28 mouse cellular contexts compared by ENCODE assay signal in genomic region chr11:81386185-81386584, GRCm38 (mm10).
"Had no signal": no experiment of that assay in that cellular context is flagged by ENCODE, and none has a peak within 500 bp of the region (broad histone marks: within the 10 kb centered on the region; RNA-seq: fewer than 3 reads in every experiment).

No protein-coding gene starts in this region.

- H3K9me3 ChIP-seq: limb, embryonic 12.5 days; limb, embryonic 13.5 days; limb, embryonic 15.5 days; liver, embryonic 12.5 days; liver, embryonic 13.5 days; liver, embryonic 15.5 days; lung, embryonic 15.5 days; midbrain, embryonic 10.5 days; midbrain, embryonic 12.5 days; midbrain, embryonic 13.5 days; midbrain, embryonic 15.5 days; neural tube, embryonic 12.5 days had no signal

- H3K9ac ChIP-seq: limb, embryonic 12.5 days; limb, embryonic 13.5 days; limb, embryonic 15.5 days; liver, embryonic 12.5 days; liver, embryonic 13.5 days; liver, embryonic 14.5 days; liver, embryonic 15.5 days; liver, postnatal 0 days; lung, embryonic 14.5 days; lung, embryonic 15.5 days; midbrain, embryonic 12.5 days; midbrain, embryonic 13.5 days; midbrain, embryonic 15.5 days; neural tube, embryonic 12.5 days had no signal

- H3K4me2 ChIP-seq: limb, embryonic 12.5 days; limb, embryonic 13.5 days; limb, embryonic 15.5 days; liver, embryonic 11.5 days; liver, embryonic 12.5 days; liver, embryonic 13.5 days; liver, embryonic 15.5 days; lung, embryonic 14.5 days; lung, embryonic 15.5 days; midbrain, embryonic 12.5 days; midbrain, embryonic 13.5 days; midbrain, embryonic 15.5 days; neural tube, embryonic 12.5 days had no signal

- ATAC-seq: liver, embryonic 12.5 days; liver, postnatal 0 days; midbrain, embryonic 13.5 days; midbrain, embryonic 15.5 days had no signal

- H3K27ac ChIP-seq: left cerebral cortex, adult 2 months; limb, embryonic 13.5 days; limb, embryonic 15.5 days; liver, embryonic 12.5 days; liver, embryonic 13.5 days; liver, embryonic 14.5 days; liver, embryonic 15.5 days; lung, embryonic 15.5 days; macrophage; midbrain, embryonic 10.5 days; midbrain, embryonic 12.5 days; midbrain, embryonic 13.5 days; midbrain, embryonic 15.5 days; neural tube, embryonic 12.5 days had no signal

- H3K36me3 ChIP-seq: limb, embryonic 12.5 days; limb, embryonic 13.5 days; limb, embryonic 15.5 days; liver, embryonic 12.5 days; liver, embryonic 13.5 days; liver, embryonic 15.5 days; lung, embryonic 15.5 days; midbrain, embryonic 10.5 days; midbrain, embryonic 12.5 days; midbrain, embryonic 13.5 days; midbrain, embryonic 15.5 days; neural tube, embryonic 12.5 days had no signal

- H3K27me3 ChIP-seq: limb, embryonic 13.5 days; limb, embryonic 15.5 days; liver, embryonic 12.5 days; liver, embryonic 13.5 days; liver, embryonic 15.5 days; lung, embryonic 15.5 days; megakaryocyte, embryonic 14.5 days; midbrain, embryonic 12.5 days; midbrain, embryonic 13.5 days; midbrain, embryonic 15.5 days; neural tube, embryonic 12.5 days had no signal

- H3K4me3 ChIP-seq: left cerebral cortex, adult 2 months; limb, embryonic 12.5 days; limb, embryonic 13.5 days; limb, embryonic 15.5 days; liver, embryonic 12.5 days; liver, embryonic 13.5 days; liver, embryonic 15.5 days; lung, embryonic 15.5 days; megakaryocyte, embryonic 14.5 days; midbrain, embryonic 10.5 days; midbrain, embryonic 12.5 days; midbrain, embryonic 13.5 days; midbrain, embryonic 15.5 days; myocyte; neural tube, embryonic 12.5 days had no signal

- H3K4me1 ChIP-seq: limb, embryonic 15.5 days; liver, embryonic 12.5 days; liver, embryonic 13.5 days; liver, embryonic 15.5 days; lung, embryonic 15.5 days; megakaryocyte, embryonic 14.5 days; neural tube, embryonic 12.5 days had no signal

- DNase-seq: left cerebral cortex, postnatal 4 days; liver; liver, embryonic 13.5 days; liver, postnatal 0 days; lung, adult 18-20 months; lung, adult 2 months; lung, postnatal 14 days; lung, postnatal 36 days; lung, postnatal 4 days; midbrain, embryonic 14.5 days had no signal
